Mouse (Mus musculus) frontal cortex, adult (tissue): ENCODE results near the gene Epor.

Source experiments
- ATAC-seq: cut with Nextera tagmentation; 2 replicates; pipeline ENCODE4 v1.9.2; 2017; ENCODE audit warnings: mild to moderate bottlenecking, moderate library complexity, mixed read lengths; ENCODE audit not compliant: low TSS enrichment

Epor gene

DNA sequence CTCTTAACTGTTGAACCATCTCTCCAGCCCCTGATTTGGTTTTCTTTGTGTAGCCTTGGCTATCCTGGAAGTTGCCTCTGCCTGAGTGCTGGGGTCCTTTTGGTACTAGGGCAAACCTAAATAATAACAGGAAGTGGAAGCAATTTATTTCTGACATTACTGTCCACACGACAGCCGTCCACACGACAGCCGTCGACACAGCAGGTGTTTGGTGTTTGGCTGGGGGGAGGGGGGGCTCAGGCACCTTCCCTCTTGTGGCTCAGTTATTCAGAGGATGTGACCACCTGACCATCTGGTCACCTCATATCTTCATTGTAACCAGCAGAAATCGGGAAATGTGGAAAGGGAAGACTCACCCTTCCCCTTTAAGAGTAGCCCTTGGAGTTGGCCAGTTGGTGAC lies 5.6 kb upstream of the Epor start:
- ATAC-seq = no peak

DNA sequence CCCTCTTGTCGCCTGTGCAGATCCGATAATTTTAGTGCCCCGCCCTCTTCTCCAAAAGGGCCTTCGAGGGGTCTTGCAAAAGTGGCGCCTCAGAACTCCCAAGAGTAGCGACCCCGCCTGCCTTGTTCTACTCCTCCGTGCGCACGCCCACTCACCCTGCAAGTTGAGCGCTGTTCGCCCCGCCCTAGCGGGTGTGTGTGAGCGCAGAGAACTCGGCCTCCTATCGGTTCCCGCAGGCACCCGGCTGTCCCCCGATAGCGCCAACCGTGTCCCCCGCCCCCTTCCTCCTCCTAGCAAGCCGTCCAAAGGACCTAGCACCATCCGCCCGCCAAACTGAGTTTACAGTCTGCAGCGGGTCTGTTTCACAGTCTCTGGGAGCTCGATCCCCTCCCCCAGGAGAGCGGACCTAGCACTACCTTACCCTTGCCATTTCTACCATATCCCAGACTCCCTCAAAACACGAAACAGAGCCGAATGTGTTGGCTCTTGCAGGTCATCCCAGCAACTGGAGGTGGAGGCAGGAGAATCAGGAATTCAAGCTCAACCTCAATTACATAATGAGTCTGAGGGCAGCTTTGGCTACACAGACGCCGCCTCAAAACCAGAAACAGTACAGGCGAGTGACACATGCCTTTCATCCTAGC lies 768 bp downstream of the Epor start:
- ATAC-seq = peak; percentile 72

DNA sequence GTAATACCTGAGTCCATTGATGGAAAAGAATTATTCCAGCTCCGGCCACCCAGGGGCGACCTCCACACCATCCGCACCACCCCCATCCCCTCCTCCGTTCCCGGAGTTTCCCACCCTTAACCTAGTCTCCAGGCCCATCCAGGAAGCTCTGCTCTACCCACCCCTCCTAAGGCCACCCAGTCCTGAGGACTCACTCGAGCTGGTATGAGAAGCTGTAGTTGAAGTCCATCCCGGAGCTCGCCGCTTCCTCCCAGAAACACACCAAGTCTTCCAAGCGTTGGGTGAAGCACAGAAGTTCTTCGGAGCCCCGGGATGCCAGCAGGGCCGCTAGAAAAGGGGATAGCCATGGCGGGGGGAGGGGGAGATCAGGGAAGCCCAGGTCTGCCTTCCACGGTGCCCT lies 1.3 kb downstream of the Epor start:
- ATAC-seq = peak; percentile 11; the same call in 1 of the 2 replicates

DNA sequence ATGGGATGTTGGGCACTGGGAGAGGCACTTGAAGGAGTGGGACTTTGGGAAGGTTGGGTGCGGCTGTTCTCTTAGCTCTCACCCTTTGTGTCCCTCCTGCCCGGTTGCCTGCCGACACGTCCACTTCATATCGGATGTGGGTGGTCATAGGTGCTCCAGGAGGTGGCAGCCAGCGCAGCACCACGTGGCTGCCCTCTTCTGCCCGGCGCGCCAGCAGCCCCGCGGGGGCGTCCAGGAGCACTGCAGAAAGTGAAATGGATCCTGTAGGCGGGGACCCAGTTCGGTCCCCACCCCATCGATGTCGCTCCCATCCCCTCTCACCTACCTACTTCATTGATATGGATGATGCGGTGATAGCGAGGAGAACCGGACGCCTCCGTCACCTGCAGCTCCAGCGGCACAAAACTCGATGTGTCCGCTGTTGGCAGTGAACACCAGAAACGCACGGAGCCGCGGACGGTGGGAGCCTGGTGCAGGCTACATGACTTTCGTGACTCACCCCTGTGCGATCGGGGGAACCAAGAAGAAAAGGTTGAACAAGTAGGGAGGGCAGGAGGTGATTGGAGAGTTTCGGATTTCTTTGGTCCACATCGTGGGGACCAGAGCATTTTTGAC lies 1.8 kb downstream of the Epor start:
- peak; percentile 8 for ATAC-seq

DNA sequence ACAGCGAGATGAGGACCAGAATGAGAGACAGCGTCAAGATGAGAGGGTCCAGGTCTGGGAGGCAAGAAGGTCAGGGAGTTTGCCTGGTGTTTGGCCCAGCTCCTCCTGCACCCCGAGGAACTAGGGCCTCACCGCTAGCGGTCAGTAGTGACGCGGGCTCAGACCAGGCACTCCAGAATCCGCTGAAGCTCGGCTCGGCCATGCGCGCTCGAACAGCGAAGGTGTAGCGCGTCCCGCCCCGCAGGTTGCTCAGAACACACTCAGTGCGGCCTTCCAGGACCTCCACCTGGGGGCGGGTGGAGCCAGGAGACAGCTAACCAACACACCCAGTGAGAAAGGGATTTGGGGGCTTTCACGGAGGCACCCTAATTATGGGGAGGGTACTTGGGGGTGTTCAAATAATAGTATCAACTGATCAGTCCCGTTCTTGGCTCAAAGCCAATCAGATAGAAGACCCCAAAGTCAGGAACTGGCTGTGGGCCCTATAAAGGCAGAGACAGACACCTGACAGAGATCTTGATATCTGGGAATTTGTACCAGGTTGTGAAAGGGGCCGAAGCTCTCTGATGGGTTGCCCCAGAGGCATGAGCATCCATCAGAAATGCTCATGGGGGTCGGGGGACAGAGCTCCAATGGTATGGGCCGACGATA lies 2.6 kb downstream of the Epor start:
- ATAC-seq = no peak

DNA sequence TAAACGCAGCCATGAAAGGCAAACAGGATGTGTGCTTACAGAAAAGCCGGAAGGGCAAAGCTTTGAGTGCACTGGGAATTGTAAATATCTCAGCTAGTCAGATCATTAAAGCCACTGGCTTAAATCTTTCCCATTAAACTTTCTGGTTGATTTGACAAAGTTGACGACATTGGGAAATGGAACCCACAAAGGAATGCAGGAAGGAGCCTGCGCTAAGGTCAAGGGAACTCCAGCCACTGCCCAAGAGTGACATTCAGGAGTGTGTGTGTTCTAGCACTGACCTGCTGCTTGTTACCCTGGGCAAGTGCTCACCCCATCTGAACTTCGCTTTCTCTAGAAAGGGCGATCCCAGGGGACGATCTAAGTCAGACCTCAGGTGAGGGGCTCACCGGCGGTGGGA lies 3.2 kb downstream of the Epor start:
- no peak for ATAC-seq

DNA sequence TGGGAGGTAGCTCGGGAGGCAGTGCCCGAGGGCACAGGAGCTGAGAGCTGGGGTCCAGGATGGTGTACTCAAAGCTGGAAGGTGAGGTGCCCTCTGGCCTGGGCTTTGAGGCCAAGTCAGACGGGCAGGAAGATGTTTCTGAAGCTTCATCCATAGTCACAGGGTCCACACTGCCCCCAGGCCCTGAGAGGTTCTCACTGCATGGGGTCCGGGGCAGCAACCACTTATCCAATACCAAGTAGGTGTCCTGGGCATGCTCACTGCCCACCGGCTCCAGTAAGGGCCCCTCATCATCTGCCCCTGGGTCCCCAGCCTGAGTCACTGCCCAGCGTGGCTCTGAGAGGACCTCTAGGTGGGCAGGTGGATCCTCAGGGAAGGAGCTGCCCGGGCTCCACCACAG lies 4.1 kb downstream of the Epor start:
- ATAC-seq = no peak

DNA sequence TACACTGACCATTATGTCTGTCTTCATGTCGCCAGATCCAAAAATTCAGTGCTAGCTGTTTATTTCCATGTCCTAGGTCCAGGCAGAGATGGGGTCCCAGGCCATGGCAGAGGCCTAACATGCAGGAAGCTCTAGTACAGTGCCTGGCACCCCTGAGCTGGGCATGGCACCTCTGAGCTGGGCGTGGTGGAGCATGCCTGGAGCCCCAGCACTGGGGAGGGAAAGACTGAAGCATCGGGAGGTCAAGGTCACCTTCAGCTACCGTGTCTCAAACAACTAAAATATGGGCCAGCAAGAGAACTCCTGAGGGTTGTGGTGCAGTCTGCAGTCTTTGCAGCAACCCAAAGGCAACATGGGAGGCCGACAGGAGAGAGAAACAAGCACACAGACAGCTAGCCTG lies 4.9 kb downstream of the Epor start:
- ATAC-seq = no peak

DNA sequence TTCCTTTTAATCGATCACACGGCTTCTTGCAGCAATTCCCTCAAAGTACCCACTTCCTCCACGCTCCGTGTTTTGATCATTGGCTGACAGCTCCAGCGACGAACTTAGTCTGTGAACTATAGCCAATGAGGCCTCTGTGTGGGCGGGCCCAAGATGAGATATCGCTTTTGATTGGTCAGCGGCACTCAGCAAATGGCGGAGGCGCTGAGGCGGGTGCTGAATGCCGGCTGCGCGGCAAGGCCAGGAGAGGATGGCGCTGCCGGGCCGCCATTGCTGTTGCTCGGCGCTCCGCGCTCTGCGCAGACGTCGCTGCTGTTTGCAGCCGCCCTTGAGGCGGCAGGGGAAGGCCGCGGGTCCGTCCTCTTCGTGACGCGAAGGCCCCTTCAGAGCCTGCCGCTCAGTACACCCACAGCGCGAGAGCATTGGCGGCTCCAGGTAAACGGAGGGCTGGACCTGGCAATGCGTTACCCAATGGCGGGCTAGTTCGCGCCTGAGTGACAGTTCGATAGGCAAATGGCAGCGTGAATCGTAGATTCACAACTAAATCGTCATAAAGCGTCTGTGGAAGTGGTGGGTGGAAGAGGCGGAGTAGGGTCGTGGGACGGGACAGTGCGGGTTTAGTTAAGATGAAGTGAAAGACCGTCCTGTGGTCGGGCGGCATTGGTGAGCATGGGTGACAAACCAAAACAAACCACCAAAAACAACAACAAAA lies 7.6 kb downstream of the Epor start, which contains the start of gene Swsap1:
Gene Swsap1 (plus strand): TSS at position 186 of the 712 bp plus-strand sequence.
- peak; percentile 90 for ATAC-seq

DNA sequence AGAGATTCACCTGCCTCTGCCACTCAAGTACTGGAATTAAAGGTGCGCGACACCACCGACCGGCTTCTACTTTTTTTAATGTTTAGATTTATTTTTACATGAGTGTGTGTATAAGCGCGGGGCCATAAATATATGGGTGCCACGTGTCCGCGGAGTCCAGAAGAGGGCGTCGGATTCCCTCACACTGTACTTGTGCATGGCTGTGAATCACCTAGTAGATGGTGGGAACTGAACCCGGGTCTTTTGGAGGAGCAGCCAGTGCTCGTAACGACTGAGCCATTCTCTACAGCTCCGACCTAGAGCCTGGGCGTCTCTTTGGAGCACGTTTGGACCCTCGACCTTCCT lies 8.1 kb downstream of the Epor start:
- ATAC-seq = peak; percentile 22

DNA sequence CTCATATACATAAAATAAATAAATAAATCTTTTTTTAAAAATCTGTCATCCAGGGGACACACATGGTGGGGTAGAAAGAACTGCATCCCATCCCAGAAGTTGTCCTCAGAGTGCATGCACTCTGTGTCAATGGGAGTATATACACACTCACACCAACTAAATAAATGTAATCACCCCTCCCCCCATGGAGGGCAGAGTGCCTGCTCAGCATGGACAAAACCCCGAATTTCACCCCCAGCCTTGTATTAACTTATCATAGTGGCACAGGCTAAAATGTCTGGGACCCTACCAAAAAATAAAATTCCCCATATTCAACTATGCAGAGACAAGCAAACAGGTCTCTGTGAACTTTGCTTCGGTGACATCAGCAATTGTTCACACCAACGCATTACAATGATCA lies 8.7 kb downstream of the Epor start:
- ATAC-seq = no peak

DNA sequence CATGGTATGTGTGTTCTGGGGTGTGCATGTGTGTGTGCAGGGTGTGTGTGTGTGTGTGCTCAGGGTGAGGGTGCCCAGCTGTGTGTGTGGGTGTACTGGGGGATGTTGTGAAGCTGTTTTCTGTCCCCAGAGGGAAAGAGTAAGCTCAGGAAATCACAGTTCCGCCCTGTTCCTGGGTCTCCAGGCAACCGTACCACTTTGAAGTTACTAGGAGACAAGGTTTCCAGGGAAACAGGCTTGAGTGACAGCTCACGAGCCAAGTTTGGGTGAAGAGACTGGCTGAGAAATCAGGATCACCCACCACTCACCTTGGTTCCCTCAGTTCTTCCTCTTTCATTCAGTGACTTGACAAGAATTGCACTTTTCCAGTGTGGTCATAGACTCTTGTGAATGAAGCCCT lies 9.7 kb downstream of the Epor start:
- ATAC-seq = peak; percentile 28

DNA sequence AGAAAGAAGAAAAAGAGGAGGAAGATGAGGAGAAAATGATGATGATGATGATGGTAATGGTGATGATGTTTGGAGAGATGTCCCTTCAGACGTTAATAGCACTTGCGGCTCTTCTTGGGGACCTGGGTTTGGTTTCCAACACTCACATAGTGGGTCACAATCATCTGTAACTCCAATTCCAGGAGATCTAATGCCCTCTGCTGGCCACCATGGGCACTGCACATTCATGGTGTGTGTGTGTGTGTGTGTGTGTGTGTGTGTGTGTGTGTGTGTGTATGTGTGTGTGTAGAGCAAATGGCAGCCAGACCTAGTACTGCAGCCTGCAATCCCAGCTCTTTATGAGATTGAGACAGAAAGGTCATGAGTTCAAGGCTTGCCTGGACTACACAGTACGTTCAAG lies 11.3 kb downstream of the Epor start:
- ATAC-seq = no peak

DNA sequence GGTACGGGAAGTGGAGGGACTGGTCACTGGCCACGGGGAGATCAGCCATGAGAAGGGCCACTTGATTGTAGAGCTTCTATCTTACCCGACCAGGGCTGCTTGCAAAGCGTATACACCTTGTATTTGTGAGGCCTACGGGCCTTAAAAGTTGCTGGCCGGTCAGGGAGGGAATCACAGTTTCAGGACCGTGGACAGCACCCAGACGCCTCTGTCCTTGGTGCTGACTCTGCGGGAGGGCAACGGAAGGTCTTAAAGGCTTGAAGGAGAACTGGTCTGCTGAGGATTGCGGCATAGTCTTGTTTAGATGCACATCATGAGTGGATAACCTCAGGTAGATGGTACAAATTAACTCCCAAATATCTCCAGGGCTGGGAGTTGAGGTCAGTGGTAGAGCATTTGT lies 13.0 kb downstream of the Epor start:
- ATAC-seq = no peak

DNA sequence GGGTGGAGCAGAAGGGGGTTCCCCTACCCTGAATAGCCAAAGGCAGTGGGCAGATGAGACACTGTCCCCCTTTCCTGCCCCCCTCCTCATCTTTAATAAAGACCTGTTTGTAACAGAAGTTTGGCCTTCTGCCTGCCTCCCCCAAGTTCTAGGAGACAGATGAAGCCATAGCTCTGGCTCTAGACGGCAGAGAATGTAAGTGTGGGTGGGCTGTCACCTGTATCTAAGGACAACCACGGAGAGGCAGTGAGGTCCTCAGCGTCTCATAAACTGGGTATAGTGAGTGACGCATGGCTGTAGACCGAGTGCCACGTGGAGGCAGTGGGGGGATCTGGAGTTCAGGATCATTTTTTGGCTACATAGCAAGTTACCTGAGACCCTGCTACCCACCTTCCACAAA lies 14.5 kb downstream of the Epor start:
- ATAC-seq = peak; percentile 50

DNA sequence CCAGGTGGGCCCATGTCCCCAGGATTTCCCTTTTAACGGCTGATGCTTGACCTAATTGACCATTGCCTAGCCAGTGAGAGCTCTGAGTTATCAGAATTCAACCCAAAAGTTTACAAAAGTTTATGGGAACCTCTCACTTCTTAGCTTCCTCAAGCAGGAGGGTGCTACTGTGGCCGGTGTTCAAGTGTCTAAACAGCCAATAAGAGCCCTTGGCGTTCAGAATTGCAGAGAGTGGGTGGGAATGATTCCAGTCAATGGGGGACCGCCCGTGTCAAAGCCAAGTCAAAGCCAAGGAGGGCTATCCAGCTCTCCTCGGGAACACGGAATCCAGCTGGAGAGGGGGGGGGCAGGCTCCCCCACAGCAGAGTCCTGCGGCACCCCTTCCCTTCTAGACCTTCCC lies 15.2 kb downstream of the Epor start:
- ATAC-seq = peak; percentile 14; the same call in 1 of the 2 replicates

DNA sequence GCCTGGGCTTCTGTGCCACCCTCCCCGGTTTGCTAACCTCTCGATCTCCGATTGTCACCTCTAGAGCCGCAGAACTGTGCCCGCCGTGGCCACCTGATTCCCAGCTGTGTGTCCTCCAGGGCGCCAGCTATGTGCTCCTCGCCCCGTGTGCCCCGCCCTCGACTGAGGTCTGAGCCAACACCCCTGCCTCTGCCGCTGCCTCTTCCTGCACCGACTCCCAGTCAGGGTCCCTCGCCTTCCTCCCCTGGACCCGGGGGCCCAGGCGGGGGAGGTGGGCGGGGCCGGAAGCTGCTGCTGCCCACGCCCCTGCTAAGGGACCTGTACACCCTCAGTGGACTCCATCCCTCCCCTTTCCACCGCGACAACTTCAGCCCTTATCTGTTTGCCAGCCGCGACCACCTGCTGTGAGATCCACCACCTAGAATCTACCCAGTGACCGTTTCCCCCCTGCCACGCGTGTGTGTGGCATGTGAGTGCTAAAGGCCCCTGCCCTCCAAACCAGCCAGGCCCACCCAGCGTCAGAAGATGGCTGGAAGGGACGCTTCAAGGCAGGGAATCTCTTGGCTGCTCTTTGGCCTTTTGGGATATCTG lies 15.7 kb downstream of the Epor start:
- ATAC-seq = no peak

DNA sequence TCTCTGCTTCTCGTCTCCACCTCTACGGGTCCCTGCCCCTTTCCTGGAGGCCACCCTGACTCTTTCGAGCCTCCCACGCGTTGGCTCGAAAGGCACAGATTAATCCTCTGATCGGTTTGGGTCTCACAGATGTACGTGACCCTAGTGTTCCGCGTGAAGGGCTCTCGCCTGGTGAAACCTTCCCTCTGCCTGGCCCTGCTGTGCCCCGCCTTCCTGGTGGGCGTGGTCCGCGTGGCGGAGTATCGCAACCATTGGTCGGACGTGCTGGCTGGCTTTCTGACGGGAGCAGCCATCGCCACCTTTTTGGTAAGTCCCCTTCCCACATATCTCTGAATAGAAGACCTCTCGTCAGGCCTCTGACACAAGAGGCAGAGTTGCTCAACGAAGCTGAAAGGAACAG lies 19.0 kb downstream of the Epor start:
- no peak for ATAC-seq

DNA sequence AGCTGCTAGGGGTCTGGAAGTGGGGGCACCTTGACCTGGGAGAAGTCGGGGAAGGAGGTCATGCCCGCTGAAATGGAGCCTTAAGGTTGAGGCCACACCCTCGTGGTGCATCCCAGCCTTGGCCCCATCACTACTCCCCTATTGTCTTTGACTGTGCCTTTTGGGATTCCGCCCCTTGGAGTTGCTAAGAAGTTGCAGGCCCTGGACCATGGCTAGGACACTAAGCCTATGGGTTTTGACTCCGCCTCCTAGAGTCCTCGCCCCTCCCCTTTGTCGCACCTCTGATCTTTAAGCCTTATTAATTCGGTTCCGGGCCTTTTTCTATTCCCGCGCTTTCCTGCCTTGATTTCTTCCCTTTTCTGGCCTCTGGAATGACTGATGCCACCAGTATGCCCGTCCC lies 19.7 kb downstream of the Epor start:
- no peak for ATAC-seq

DNA sequence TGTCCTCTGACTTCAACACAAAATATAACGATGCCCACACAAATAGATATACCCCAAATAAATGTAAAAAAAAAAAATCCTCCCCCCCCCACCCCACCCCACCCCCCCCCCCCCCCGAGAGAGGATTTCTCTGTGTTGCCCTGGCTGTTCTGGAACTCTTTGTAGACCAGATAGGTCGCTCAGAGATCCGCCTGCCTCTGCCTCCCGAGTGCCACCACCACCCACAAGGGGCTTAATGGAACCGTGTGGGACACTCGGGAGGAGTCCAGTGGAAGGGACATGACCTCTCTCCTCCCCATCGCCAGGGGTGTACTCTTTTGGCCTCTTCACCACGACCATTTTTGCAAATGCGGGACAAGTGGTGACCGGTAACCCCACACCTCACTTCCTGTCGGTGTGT lies 20.3 kb downstream of the Epor start:
- no peak for ATAC-seq

DNA sequence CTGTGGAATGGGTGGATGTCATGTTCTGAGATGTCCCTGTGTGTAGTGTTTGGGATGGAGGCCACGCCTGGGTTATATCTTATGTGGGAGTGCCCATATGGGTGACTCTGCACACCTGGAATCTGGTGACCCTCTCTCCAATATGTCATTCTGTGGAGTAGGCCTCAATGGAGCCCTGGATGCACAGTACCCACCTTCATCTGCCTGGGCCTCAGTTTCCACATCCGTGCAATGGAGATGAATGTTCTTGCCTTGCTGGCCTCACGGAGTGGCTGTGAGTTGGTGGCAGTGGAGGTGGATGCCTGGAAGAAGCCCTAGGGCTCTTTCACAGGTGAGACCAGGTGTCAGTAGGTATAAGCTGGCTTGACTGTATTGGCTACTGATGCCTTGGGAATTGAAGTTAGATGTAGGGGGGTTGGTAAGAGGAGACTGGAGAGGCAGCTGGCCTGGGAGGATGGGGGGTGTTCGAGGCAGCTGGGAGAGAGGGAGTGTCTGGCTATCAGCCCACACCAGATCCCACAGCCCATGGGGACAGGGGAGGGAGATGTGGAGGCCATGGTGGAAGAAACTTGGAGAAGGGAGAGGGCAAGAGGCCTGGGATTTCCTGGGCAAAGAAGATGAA lies 25.0 kb downstream of the Epor start:
- ATAC-seq = 0 out of 2 replicates have a peak, but pooled peaks have one; percentile 8

DNA sequence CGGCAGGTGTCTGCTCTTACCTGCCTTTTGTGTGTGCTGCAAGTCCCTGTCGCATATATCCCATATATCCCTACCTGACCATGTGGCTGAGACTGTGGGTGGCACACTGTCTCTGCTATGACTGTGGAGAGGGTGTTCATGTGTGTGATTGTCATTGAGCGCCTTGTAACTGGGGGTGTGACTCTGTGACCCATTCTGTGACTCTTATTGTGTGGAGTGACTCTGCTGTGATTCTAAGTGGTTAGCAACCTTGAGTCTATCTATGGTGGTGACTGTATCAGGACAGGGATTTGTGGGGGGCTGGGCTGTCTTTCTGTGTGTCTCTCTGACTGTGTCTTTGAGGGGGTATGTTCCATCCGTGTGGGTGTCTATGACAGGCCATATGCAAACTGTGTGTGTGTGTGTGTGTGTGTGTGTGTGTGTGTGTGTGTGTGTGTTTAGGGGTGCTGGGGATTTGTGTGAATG lies 25.6 kb downstream of the Epor start:
- 0 out of 2 replicates have a peak, but pooled peaks have one; percentile 17 for ATAC-seq
